Mouse (Mus musculus): ENCODE results near the gene Prep.

The Prep gene

DNA sequence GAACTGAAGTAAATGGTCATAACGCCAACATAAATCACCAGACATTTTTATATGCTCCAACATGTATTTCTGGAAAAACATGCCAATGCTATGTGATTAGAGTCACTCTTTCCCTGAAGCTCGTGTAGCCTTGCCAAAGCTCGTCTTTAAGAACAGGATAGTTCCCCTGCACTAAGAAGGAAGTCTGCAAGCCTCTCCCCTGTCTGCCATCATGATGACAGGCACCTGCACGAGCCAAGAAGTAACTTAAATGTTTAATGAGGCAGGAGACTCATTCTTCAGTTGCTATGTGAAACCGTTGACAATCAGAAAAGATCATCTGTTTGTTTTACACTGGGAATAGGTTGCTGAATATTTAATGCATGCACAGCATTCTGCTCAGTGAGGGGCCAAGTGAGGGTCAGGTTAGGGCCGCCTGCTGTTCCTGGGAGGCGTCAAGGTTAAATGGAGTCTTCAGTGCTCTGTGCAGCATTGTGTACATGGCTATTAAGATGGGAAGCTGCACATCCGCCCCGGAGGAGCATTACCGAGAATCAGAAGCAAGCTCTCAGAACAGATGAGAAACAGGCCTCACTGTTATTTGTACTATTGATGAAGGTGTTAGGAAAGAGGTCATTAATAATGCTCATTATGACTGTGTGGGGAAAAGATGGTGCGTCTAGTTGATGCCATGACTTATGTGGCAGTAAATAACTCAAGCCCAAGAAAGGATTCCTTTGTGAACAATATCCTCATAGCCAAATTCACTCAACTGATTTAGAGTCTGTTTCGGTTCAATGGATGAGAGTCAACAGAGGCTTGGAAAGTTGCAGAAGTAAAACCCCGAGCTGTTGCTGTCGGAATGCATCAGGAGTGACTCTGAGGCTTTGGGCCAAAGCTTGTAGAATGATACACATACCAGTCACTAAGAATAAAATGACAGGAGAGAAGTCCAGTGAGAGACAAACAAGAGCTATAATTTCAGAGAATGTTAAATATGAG is 126.6 kb downstream of the Prep start:
- DNase-seq (ENCODE audit: low read depth), result no peak

DNA sequence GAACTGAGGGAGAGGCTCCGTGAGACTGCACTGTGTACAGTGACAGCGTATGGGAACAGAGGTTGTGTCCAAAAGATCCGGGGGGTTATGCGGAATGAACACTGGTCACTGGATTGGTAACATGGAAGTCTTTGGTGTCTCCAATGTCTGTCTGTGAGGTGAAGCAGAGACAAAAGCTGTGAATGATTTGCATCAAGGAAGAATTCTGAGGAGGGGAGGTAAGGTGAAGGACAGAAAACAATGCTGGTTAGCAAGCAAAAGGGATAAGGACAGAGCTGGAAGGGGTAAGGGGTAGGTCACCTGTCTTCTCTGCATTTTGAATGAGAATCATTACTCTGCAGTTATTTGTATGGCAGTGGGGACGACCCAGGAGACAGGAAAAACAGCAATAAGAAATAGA is 127.5 kb downstream of the Prep start:
- no peak for DNase-seq (ENCODE audit: low read depth)

DNA sequence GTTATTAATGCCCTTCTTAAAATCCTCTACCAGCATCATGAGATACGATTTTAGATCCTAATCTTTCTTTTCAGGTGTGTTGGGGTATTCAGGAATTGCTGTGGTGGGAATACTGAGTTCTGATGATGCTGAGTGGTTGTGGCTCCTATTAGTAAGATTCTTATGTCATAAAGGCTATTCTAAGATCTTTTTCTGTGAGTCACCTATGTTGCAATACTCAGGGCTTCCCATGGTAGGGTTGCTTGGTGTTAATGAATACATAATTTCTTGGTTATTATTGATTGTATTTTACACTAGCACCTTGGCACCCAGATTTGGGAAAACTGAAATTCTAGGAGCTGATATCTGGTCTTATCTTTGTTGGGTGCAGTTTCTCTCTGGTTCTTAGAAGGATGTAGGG is 137.6 kb downstream of the Prep start:
- DNase-seq (ENCODE audit: low read depth), result no peak

DNA sequence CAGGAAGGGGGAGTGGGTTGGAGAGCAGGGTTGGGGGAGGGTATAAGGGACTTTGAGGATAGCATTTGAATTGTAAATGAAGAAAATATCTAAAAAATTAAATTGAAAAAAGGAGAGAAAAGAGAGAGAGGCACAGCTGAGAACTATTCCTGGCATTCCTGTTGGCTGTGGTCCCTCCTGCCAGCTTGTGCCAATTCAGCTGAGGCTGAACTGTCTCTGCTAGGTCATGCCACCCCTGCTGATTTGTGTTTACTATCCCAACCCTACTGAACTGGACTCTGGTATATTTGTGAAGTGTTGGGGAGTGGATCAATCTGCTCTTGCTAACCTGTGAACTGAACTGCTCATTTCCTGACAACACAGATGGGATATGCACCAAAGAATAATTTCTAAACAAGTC is 143.2 kb downstream of the Prep start:
- DNase-seq (ENCODE audit: low read depth), result no peak

GRCm38 (mm10) chr10:45216676-45217075 is 149.7 kb downstream of the Prep start:
- no peak for DNase-seq (ENCODE audit: low read depth)

All from c-Kit-positive CD71-negative TER-119-negative erythroid progenitor cells, embryonic 14.5 days (primary cell).